Mouse (Mus musculus) CH12.LX (cell line): ENCODE results near the gene Fcgr1. TPM values are rescaled to one million over a fixed set of nuclear protein-coding genes. Genes with fewer than 3 reads are reported as not detected.
A peak's percentile ranks its signal among the peaks of the same experiment; 100 is the strongest.

Experiments
- DNase-seq: peaks from one replicate; pipeline ENCODE4 v3.0.0-alpha.2; 2013; ENCODE audit errors: extremely low read depth
- H3K27ac ChIP-seq: 2 replicates; pipeline ENCODE4 v1.5.1; 2012; ENCODE audit warnings: low read depth, mild to moderate bottlenecking, control low read depth, moderate library complexity; ENCODE audit not compliant: insufficient read depth
- H3K27me3 ChIP-seq: replicated peaks from 2 replicates; pipeline ENCODE3; 2012; ENCODE audit warnings: inconsistent platforms
- H3K36me3 ChIP-seq, 2 experiments: replicated peaks in 1 of 2; 2 replicates each; pipeline versions ENCODE3 to v1.6.1; 2012; ENCODE audit warnings: inconsistent platforms in 1 of 2, low read length in 1 of 2, mild to moderate bottlenecking in 1 of 2, mixed read lengths in 1 of 2, moderate library complexity in 1 of 2; ENCODE audit not compliant: control insufficient read depth in 1 of 2, insufficient read depth in 1 of 2
- H3K4me1 ChIP-seq, 2 experiments: 2 replicates each; pipeline ENCODE4 v1.6.1; 2012; ENCODE audit warnings: inconsistent platforms in 1 of 2, moderate library complexity in 1 of 2; ENCODE audit not compliant: insufficient read depth in 2 of 2, control insufficient read depth in 1 of 2
- H3K4me2 ChIP-seq: 2 replicates; pipeline ENCODE4 v1.6.1; 2012; ENCODE audit warnings: low read depth, mild to moderate bottlenecking, control low read depth; ENCODE audit not compliant: poor library complexity, insufficient read depth, severe bottlenecking
- H3K4me3 ChIP-seq, 3 experiments: fragments of 150-350 bp in 1 of 3; sonication (generic) in 1 of 3; replicated peaks in 1 of 3; 2 replicates each; pipeline versions ENCODE3 to v1.5.1; 2011 to 2012; ENCODE audit warnings: low read depth in 2 of 3, low read length in 2 of 3, mild to moderate bottlenecking in 2 of 3, moderate library complexity in 2 of 3, control low read depth in 1 of 3, improper control_type of control experiment in 1 of 3, inconsistent platforms in 1 of 3, mixed read lengths in 1 of 3; ENCODE audit not compliant: poor library complexity in 1 of 3
- H3K79me2 ChIP-seq: replicated peaks from 2 replicates; pipeline ENCODE4 v1.6.1; 2012; ENCODE audit warnings: mild to moderate bottlenecking, moderate library complexity; ENCODE audit not compliant: control insufficient read depth, poor library complexity, insufficient read depth, severe bottlenecking; ENCODE audit errors: extremely low read depth
- H3K9ac ChIP-seq: 2 replicates; pipeline ENCODE4 v1.6.1; 2012; ENCODE audit warnings: low read depth, mild to moderate bottlenecking, control low read depth, moderate library complexity; ENCODE audit not compliant: insufficient read depth
- H3K9me3 ChIP-seq: replicated peaks from 2 replicates; pipeline ENCODE3; 2012; ENCODE audit warnings: low read length, inconsistent platforms, mixed read lengths
- BHLHE40 ChIP-seq: IDR thresholded peaks from 2 replicates; pipeline ENCODE4 v1.6.1; 2011; ENCODE audit warnings: mild to moderate bottlenecking, low read depth, low read length, improper control_type of control experiment
- CHD1 ChIP-seq: IDR thresholded peaks from 2 replicates; pipeline ENCODE4 v1.6.1; 2012; ENCODE audit warnings: low read depth, low read length, improper control_type of control experiment, inconsistent platforms
- CTCF ChIP-seq, 2 experiments: IDR thresholded peaks in 1 of 2; conservative IDR thresholded peaks in 1 of 2; 2 replicates each; pipeline ENCODE4 v1.5.1; 2011 to 2012; ENCODE audit warnings: low read depth in 2 of 2, low read length in 2 of 2, improper control_type of control experiment in 1 of 2, inconsistent platforms in 1 of 2, mild to moderate bottlenecking in 1 of 2, moderate library complexity in 1 of 2
- JUND ChIP-seq: conservative IDR thresholded peaks from 2 replicates; pipeline ENCODE4 v1.6.1; 2011; ENCODE audit warnings: low read depth, low read length, improper control_type of control experiment
- MAFK ChIP-seq: IDR thresholded peaks from 2 replicates; pipeline ENCODE4 v1.6.1; 2011; ENCODE audit warnings: low read length, improper control_type of control experiment; ENCODE audit not compliant: insufficient replicate concordance
- MAX ChIP-seq: IDR thresholded peaks from 2 replicates; pipeline ENCODE4 v1.6.1; 2011; ENCODE audit warnings: low read length, improper control_type of control experiment
- MEF2A ChIP-seq: IDR thresholded peaks from 2 replicates; pipeline ENCODE4 v1.6.1; 2014; ENCODE audit warnings: low read depth, mild to moderate bottlenecking, inconsistent platforms, low read length, improper control_type of control experiment, borderline replicate concordance
- MXI1 ChIP-seq: IDR thresholded peaks from 2 replicates; pipeline ENCODE4 v1.6.1; 2011; ENCODE audit warnings: mild to moderate bottlenecking, low read depth, low read length, improper control_type of control experiment
- POLR2A ChIP-seq: IDR thresholded peaks from 2 replicates; pipeline ENCODE4 v1.6.1; 2011; ENCODE audit warnings: low read depth, mild to moderate bottlenecking, improper control_type of control experiment, low read length
- POLR2AphosphoS2 ChIP-seq: IDR thresholded peaks from 2 replicates; pipeline ENCODE4 v1.6.1; 2011; ENCODE audit warnings: low read depth, low read length, improper control_type of control experiment
- ZMIZ1 ChIP-seq: IDR thresholded peaks from 2 replicates; pipeline ENCODE4 v1.6.1; 2012; ENCODE audit warnings: low read depth, mild to moderate bottlenecking, inconsistent platforms, low read length, improper control_type of control experiment
- ZNF384 ChIP-seq: IDR thresholded peaks from 2 replicates; pipeline ENCODE4 v1.6.1; 2012; ENCODE audit warnings: low read depth, low read length, improper control_type of control experiment, inconsistent platforms
- dilution Hi-C: fragments of 300-500 bp; cut with MboI; formaldehyde crosslinking; loops from 2 replicates; pipeline ENCODE4 v1.14.3; 2020; ENCODE audit warnings: low sequenced_read_pairs; ENCODE audit not compliant: extremely low pct_unique_long_range_greater_than_20kb, extremely low pct_ligation_motif_present
- in situ Hi-C: fragments of 300-500 bp; cut with MboI; formaldehyde crosslinking; loops from 3 replicates; pipeline ENCODE4 v1.14.3; 2019; ENCODE audit warnings: low sequenced_read_pairs, low pct_ligation_motif_present, low pct_unique_long_range_greater_than_20kb, mixed read lengths
- polyA plus RNA-seq: library from polyadenylated mRNA; unstranded; fragments of >175 nt; gene quantifications from 2 replicates; pipeline ENCODE4 v1.2.1, GENCODE M21; 2012; ENCODE audit warnings: low read depth; ENCODE audit not compliant: insufficient read length
- total RNA-seq, 2 experiments: library from RNA; depleted of rRNA; stranded (reverse); fragments of 300-350 nt in 1 of 2; fragments of >200 nt in 1 of 2; gene quantifications; 2 replicates each; pipeline ENCODE4 v1.2.3; 2012 to 2014

Fcgr1 gene
- total and polyA plus RNA-seq, 3 experiments = not detected

GRCm38 (mm10) chr3:96236834-96237334 is 56.9 kb downstream of the Fcgr1 start:
- no peak for TF ChIP-seq CTCF (conservative IDR thresholded peaks at IDR 0.05 in 1 of 2, IDR thresholded peaks at IDR 0.05 in 1 of 2; ENCODE audit: low read depth in 2 of 2, low read length in 2 of 2)
- no peak for TF ChIP-seq POLR2A
- TF ChIP-seq MAX = no peak
- no peak for TF ChIP-seq MXI1
- no peak for TF ChIP-seq ZMIZ1
- TF ChIP-seq ZNF384 = no peak
- TF ChIP-seq BHLHE40 = no peak
- Histone ChIP-seq H3K27ac (peak overlapping the region; percentile 92; the same call in 1 of the 2 replicates), H3K4me2 (peak overlapping the region; percentile 31), H3K79me2 (no peaks in the 10 kb centered on the region), H3K27me3 (no peaks in the 10 kb centered on the region), H3K4me1 (peaks cover 2 to 49% of the 10 kb centered on the region in 2 experiments; a peak in 2 of 4 replicates), H3K9me3 (no peaks in the 10 kb centered on the region), H3K36me3 (no peaks in the 10 kb centered on the region), H3K4me3 (peak overlapping the region; percentile 55 to 84 (median 76)), H3K9ac (peak overlapping the region; percentile 80)
- in situ Hi-C loops (no loop called here), dilution Hi-C loops (no loop called here)
- DNase-seq = peak; percentile 38

- DNase-seq = no peak
- H3K9ac ChIP-seq = no peak overlapping the region
- H3K27ac ChIP-seq = no peak overlapping the region
- no peak for TF ChIP-seq JUND
- no peak for TF ChIP-seq MAFK
- no peak for TF ChIP-seq POLR2AphosphoS2
- no peak for TF ChIP-seq CHD1
- no peaks in the 10 kb centered on the region for H3K36me3 ChIP-seq
- H3K79me2 ChIP-seq = no peaks in the 10 kb centered on the region
- H3K4me1 ChIP-seq = peaks cover 4 to 57% of the 10 kb centered on the region in 2 experiments; a peak in 3 of 4 replicates
- no peak overlapping the region for H3K4me2 ChIP-seq
- H3K27me3 ChIP-seq = no peaks in the 10 kb centered on the region
- in situ Hi-C loops = no loop called here
- no peak overlapping the region for H3K4me3 ChIP-seq
- H3K9me3 ChIP-seq = no peaks in the 10 kb centered on the region
- dilution Hi-C loops = no loop called here
Measured at GRCm38 (mm10) chr3:96235836-96236235, 57.9 kb downstream of the Fcgr1 start.

DNA sequence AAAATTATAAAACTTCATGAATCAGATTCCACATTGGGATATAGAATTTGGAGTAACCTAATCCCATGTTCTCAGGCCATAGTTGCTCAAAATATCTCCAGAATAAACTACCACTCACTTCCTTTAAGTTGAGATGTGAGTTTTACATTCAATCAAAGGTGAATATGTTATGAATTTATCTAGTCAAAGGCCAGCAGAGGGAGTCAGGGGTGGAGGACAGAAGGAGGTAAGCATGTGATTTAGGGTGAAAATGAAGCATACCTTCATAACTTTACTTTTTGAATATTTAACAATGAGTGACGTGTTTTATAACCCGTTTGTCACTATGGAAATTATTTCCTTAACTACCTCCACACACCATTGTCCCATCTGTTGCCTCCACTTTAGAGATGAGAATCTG is 58.9 kb downstream of the Fcgr1 start:
- Histone ChIP-seq H3K36me3 (no peaks in the 10 kb centered on the region), H3K4me1 (peaks cover 8 to 65% of the 10 kb centered on the region in 2 experiments; a peak in 3 of 4 replicates), H3K27ac (no peak overlapping the region), H3K4me2 (no peak overlapping the region), H3K79me2 (no peaks in the 10 kb centered on the region), H3K9ac (no peak overlapping the region), H3K4me3 (no peak overlapping the region), H3K9me3 (no peaks in the 10 kb centered on the region), H3K27me3 (no peaks in the 10 kb centered on the region)
- peak in 1 of 2 experiments; percentile 31; a peak in 2 of 4 replicates for TF ChIP-seq CTCF (conservative IDR thresholded peaks at IDR 0.05 in 1 of 2, IDR thresholded peaks at IDR 0.05 in 1 of 2; ENCODE audit: low read depth in 2 of 2, low read length in 2 of 2)
- no peak for TF ChIP-seq MEF2A
- no peak for DNase-seq
- in situ Hi-C loops = no loop called here
- dilution Hi-C loops = no loop called here

Other genes with a start within 250 kb of the Fcgr1 start
- 19.1 and 20.8 TPM in 2 replicates for gene Vps45, start 235.5 kb downstream of the Fcgr1 start, total RNA-seq (2012; rRNA removed)
- 16.8 and 19.6 TPM in 2 replicates for gene Vps45, start 235.5 kb downstream of the Fcgr1 start, total RNA-seq (2014; rRNA removed)
- 14.5 and 16.2 TPM in 2 replicates for gene Vps45, start 235.5 kb downstream of the Fcgr1 start, polyA plus RNA-seq
- 14.4 and 14.9 TPM in 2 replicates for gene Otud7b, start 189.4 kb downstream of the Fcgr1 start, total RNA-seq (2012; rRNA removed)
- gene Otud7b, start 189.4 kb downstream of the Fcgr1 start, total RNA-seq (2014; rRNA removed) = 10.9 and 12.3 TPM in 2 replicates
- gene Otud7b, start 189.4 kb downstream of the Fcgr1 start, polyA plus RNA-seq = 17.7 and 18.7 TPM in 2 replicates
- 0.81 and 1.0 TPM in 2 replicates for gene Mtmr11, start 132.0 kb downstream of the Fcgr1 start, total RNA-seq (2012; rRNA removed)
- gene Mtmr11, start 132.0 kb downstream of the Fcgr1 start, total RNA-seq (2014; rRNA removed) = 0.45 and 0.83 TPM in 2 replicates
- gene Mtmr11, start 132.0 kb downstream of the Fcgr1 start, polyA plus RNA-seq = 0.82 and 2.5 TPM in 2 replicates
- gene Sf3b4, start 121.6 kb downstream of the Fcgr1 start, total RNA-seq (2012; rRNA removed) = 47.9 and 60.6 TPM in 2 replicates
- 33.7 and 38.1 TPM in 2 replicates for gene Sf3b4, start 121.6 kb downstream of the Fcgr1 start, total RNA-seq (2014; rRNA removed)
- gene Sf3b4, start 121.6 kb downstream of the Fcgr1 start, polyA plus RNA-seq = 114 and 147 TPM in 2 replicates
- gene Sv2a, start 112.8 kb downstream of the Fcgr1 start, total RNA-seq (2012; rRNA removed) = 2.6 and 4.0 TPM in 2 replicates
- gene Sv2a, start 112.8 kb downstream of the Fcgr1 start, total RNA-seq (2014; rRNA removed) = 0.97 and 1.1 TPM in 2 replicates
- gene Sv2a, start 112.8 kb downstream of the Fcgr1 start, polyA plus RNA-seq = 6.5 and 6.7 TPM in 2 replicates
- gene Bola1, start 74.3 kb downstream of the Fcgr1 start, total RNA-seq (2012; rRNA removed) = 48.2 and 57.0 TPM in 2 replicates
- 54.0 and 56.5 TPM in 2 replicates for gene Bola1, start 74.3 kb downstream of the Fcgr1 start, total RNA-seq (2014; rRNA removed)
- gene Bola1, start 74.3 kb downstream of the Fcgr1 start, polyA plus RNA-seq = 47.6 and 56.2 TPM in 2 replicates
- gene Hist2h2ab, start 74.1 kb downstream of the Fcgr1 start, total RNA-seq (2012; rRNA removed) = 27.8 and 31.4 TPM in 2 replicates
- 1.1 and 2.1 TPM in 2 replicates for gene Hist2h2ab, start 74.1 kb downstream of the Fcgr1 start, total RNA-seq (2014; rRNA removed)
- gene Hist2h2ab, start 74.1 kb downstream of the Fcgr1 start, polyA plus RNA-seq = not detected in 2 replicates
- gene Hist2h2ac, start 73.1 kb downstream of the Fcgr1 start, total RNA-seq (2012; rRNA removed) = 1,185 and 1,357 TPM in 2 replicates
- gene Hist2h2ac, start 73.1 kb downstream of the Fcgr1 start, total RNA-seq (2014; rRNA removed) = 28.1 and 53.9 TPM in 2 replicates
- gene Hist2h2ac, start 73.1 kb downstream of the Fcgr1 start, polyA plus RNA-seq = 1.5 TPM in 1 of 2 replicates, not detected in the other
- 3.8 and 3.9 TPM in 2 replicates for gene Hist2h2be, start 72.8 kb downstream of the Fcgr1 start, total RNA-seq (2012; rRNA removed)
- 2.9 and 4.0 TPM in 2 replicates for gene Hist2h2be, start 72.8 kb downstream of the Fcgr1 start, total RNA-seq (2014; rRNA removed)
- 2.3 and 2.5 TPM in 2 replicates for gene Hist2h2be, start 72.8 kb downstream of the Fcgr1 start, polyA plus RNA-seq
- gene Hist2h3c2, start 54.8 kb downstream of the Fcgr1 start, total RNA-seq (2012; rRNA removed) = 1,105 and 1,173 TPM in 2 replicates
- gene Hist2h3c2, start 54.8 kb downstream of the Fcgr1 start, total RNA-seq (2014; rRNA removed) = 11.0 and 15.3 TPM in 2 replicates
- gene Hist2h3c2, start 54.8 kb downstream of the Fcgr1 start, polyA plus RNA-seq = 1.3 TPM in 2 replicates
- 4,203 and 5,136 TPM in 2 replicates for gene Hist2h2aa2, start 53.7 kb downstream of the Fcgr1 start, total RNA-seq (2012; rRNA removed)
- not detected in 2 replicates for gene Hist2h2aa2, start 53.7 kb downstream of the Fcgr1 start, total RNA-seq (2014; rRNA removed)
- 2.5 and 2.7 TPM in 2 replicates for gene Hist2h2aa2, start 53.7 kb downstream of the Fcgr1 start, polyA plus RNA-seq
- 1,248 and 1,515 TPM in 2 replicates for gene Hist2h2aa1, start 48.5 kb downstream of the Fcgr1 start, total RNA-seq (2012; rRNA removed)
- gene Hist2h2aa1, start 48.5 kb downstream of the Fcgr1 start, total RNA-seq (2014; rRNA removed) = 48.1 and 113 TPM in 2 replicates
- 0.64 and 0.98 TPM in 2 replicates for gene Hist2h2aa1, start 48.5 kb downstream of the Fcgr1 start, polyA plus RNA-seq
- gene Hist2h3c1, start 47.3 kb downstream of the Fcgr1 start, total RNA-seq (2012; rRNA removed) = 0.67 and 1.4 TPM in 2 replicates
- 1.2 and 1.4 TPM in 2 replicates for gene Hist2h3c1, start 47.3 kb downstream of the Fcgr1 start, total RNA-seq (2014; rRNA removed)
- 0.33 and 0.34 TPM in 2 replicates for gene Hist2h3c1, start 47.3 kb downstream of the Fcgr1 start, polyA plus RNA-seq
- 116 and 130 TPM in 2 replicates for gene Hist2h4, start 30.7 kb downstream of the Fcgr1 start, total RNA-seq (2012; rRNA removed)
- gene Hist2h4, start 30.7 kb downstream of the Fcgr1 start, total RNA-seq (2014; rRNA removed) = 1.0 and 2.5 TPM in 2 replicates
- gene Hist2h4, start 30.7 kb downstream of the Fcgr1 start, polyA plus RNA-seq = 0.20 and 0.91 TPM in 2 replicates
- gene Hist2h3b, start 25.3 kb downstream of the Fcgr1 start, total RNA-seq (2012; rRNA removed) = 1,287 and 1,421 TPM in 2 replicates
- 18.3 and 39.4 TPM in 2 replicates for gene Hist2h3b, start 25.3 kb downstream of the Fcgr1 start, total RNA-seq (2014; rRNA removed)
- gene Hist2h3b, start 25.3 kb downstream of the Fcgr1 start, polyA plus RNA-seq = 7.2 and 12.1 TPM in 2 replicates
- gene Hist2h2bb, start 24.2 kb downstream of the Fcgr1 start, total RNA-seq (2012; rRNA removed) = 2,265 and 2,866 TPM in 2 replicates
- gene Hist2h2bb, start 24.2 kb downstream of the Fcgr1 start, total RNA-seq (2014; rRNA removed) = 36.0 and 51.9 TPM in 2 replicates
- gene Hist2h2bb, start 24.2 kb downstream of the Fcgr1 start, polyA plus RNA-seq = 1.6 and 4.1 TPM in 2 replicates
- gene BC107364, start 158.3 kb upstream of the Fcgr1 start, total RNA-seq (2012; rRNA removed) = 0.13 TPM in 1 of 2 replicates, not detected in the other
- not detected in 2 replicates for gene BC107364, start 158.3 kb upstream of the Fcgr1 start, total RNA-seq (2014; rRNA removed)
- not detected in 2 replicates for gene BC107364, start 158.3 kb upstream of the Fcgr1 start, polyA plus RNA-seq
- not detected in 2 replicates for gene Hfe2, start 231.2 kb upstream of the Fcgr1 start, total RNA-seq (2012; rRNA removed)
- not detected in 2 replicates for gene Hfe2, start 231.2 kb upstream of the Fcgr1 start, total RNA-seq (2014; rRNA removed)
- not detected in 2 replicates for gene Hfe2, start 231.2 kb upstream of the Fcgr1 start, polyA plus RNA-seq